Mouse (Mus musculus) CH12.LX (cell line): ENCODE results near the gene Kxd1. TPM values are rescaled to one million over a fixed set of nuclear protein-coding genes. Genes with fewer than 3 reads are reported as not detected.

ENCODE experiments used
- DNase-seq: peaks from one replicate; pipeline ENCODE4 v3.0.0-alpha.2; 2013; ENCODE audit errors: extremely low read depth
- H3K27ac ChIP-seq: 2 replicates; pipeline ENCODE4 v1.5.1; 2012; ENCODE audit warnings: low read depth, mild to moderate bottlenecking, control low read depth, moderate library complexity; ENCODE audit not compliant: insufficient read depth
- H3K27me3 ChIP-seq: replicated peaks from 2 replicates; pipeline ENCODE3; 2012; ENCODE audit warnings: inconsistent platforms
- H3K36me3 ChIP-seq, 2 experiments: replicated peaks in 1 of 2; 2 replicates each; pipeline versions ENCODE3 to v1.6.1; 2012; ENCODE audit warnings: inconsistent platforms in 1 of 2, low read length in 1 of 2, mild to moderate bottlenecking in 1 of 2, mixed read lengths in 1 of 2, moderate library complexity in 1 of 2; ENCODE audit not compliant: control insufficient read depth in 1 of 2, insufficient read depth in 1 of 2
- H3K4me1 ChIP-seq, 2 experiments: 2 replicates each; pipeline ENCODE4 v1.6.1; 2012; ENCODE audit warnings: inconsistent platforms in 1 of 2, moderate library complexity in 1 of 2; ENCODE audit not compliant: insufficient read depth in 2 of 2, control insufficient read depth in 1 of 2
- H3K4me2 ChIP-seq: 2 replicates; pipeline ENCODE4 v1.6.1; 2012; ENCODE audit warnings: low read depth, mild to moderate bottlenecking, control low read depth; ENCODE audit not compliant: poor library complexity, insufficient read depth, severe bottlenecking
- H3K4me3 ChIP-seq, 3 experiments: fragments of 150-350 bp in 1 of 3; sonication (generic) in 1 of 3; replicated peaks in 1 of 3; 2 replicates each; pipeline versions ENCODE3 to v1.5.1; 2011 to 2012; ENCODE audit warnings: low read depth in 2 of 3, low read length in 2 of 3, mild to moderate bottlenecking in 2 of 3, moderate library complexity in 2 of 3, control low read depth in 1 of 3, improper control_type of control experiment in 1 of 3, inconsistent platforms in 1 of 3, mixed read lengths in 1 of 3; ENCODE audit not compliant: poor library complexity in 1 of 3
- H3K79me2 ChIP-seq: replicated peaks from 2 replicates; pipeline ENCODE4 v1.6.1; 2012; ENCODE audit warnings: mild to moderate bottlenecking, moderate library complexity; ENCODE audit not compliant: control insufficient read depth, poor library complexity, insufficient read depth, severe bottlenecking; ENCODE audit errors: extremely low read depth
- H3K9ac ChIP-seq: 2 replicates; pipeline ENCODE4 v1.6.1; 2012; ENCODE audit warnings: low read depth, mild to moderate bottlenecking, control low read depth, moderate library complexity; ENCODE audit not compliant: insufficient read depth
- H3K9me3 ChIP-seq: replicated peaks from 2 replicates; pipeline ENCODE3; 2012; ENCODE audit warnings: low read length, inconsistent platforms, mixed read lengths
- CHD2 ChIP-seq: IDR thresholded peaks from 2 replicates; pipeline ENCODE4 v1.6.1; 2011; ENCODE audit warnings: low read length, improper control_type of control experiment
- CTCF ChIP-seq, 2 experiments: IDR thresholded peaks in 1 of 2; conservative IDR thresholded peaks in 1 of 2; 2 replicates each; pipeline ENCODE4 v1.5.1; 2011 to 2012; ENCODE audit warnings: low read depth in 2 of 2, low read length in 2 of 2, improper control_type of control experiment in 1 of 2, inconsistent platforms in 1 of 2, mild to moderate bottlenecking in 1 of 2, moderate library complexity in 1 of 2
- E2F4 ChIP-seq: IDR thresholded peaks from 2 replicates; pipeline ENCODE4 v1.6.1; 2011; ENCODE audit warnings: low read depth, low read length, improper control_type of control experiment; ENCODE audit not compliant: insufficient replicate concordance
- ETS1 ChIP-seq: conservative IDR thresholded peaks from 2 replicates; pipeline ENCODE4 v1.6.1; 2012; ENCODE audit warnings: low read depth, mild to moderate bottlenecking, inconsistent platforms, low read length, improper control_type of control experiment, moderate library complexity
- HCFC1 ChIP-seq: IDR thresholded peaks from 2 replicates; pipeline ENCODE4 v1.6.1; 2012; ENCODE audit warnings: low read depth, mild to moderate bottlenecking, inconsistent platforms, low read length, improper control_type of control experiment
- IRF4 ChIP-seq: IDR thresholded peaks from 2 replicates; pipeline ENCODE4 v1.6.1; 2014; ENCODE audit warnings: low read depth, mild to moderate bottlenecking, inconsistent platforms, low read length, improper control_type of control experiment
- JUND ChIP-seq: conservative IDR thresholded peaks from 2 replicates; pipeline ENCODE4 v1.6.1; 2011; ENCODE audit warnings: low read depth, low read length, improper control_type of control experiment
- MAFK ChIP-seq: IDR thresholded peaks from 2 replicates; pipeline ENCODE4 v1.6.1; 2011; ENCODE audit warnings: low read length, improper control_type of control experiment; ENCODE audit not compliant: insufficient replicate concordance
- MAZ ChIP-seq: IDR thresholded peaks from 2 replicates; pipeline ENCODE4 v1.6.1; 2012; ENCODE audit warnings: low read depth, mild to moderate bottlenecking, inconsistent platforms, low read length, improper control_type of control experiment, moderate library complexity
- MXI1 ChIP-seq: IDR thresholded peaks from 2 replicates; pipeline ENCODE4 v1.6.1; 2011; ENCODE audit warnings: mild to moderate bottlenecking, low read depth, low read length, improper control_type of control experiment
- POLR2AphosphoS2 ChIP-seq: IDR thresholded peaks from 2 replicates; pipeline ENCODE4 v1.6.1; 2011; ENCODE audit warnings: low read depth, low read length, improper control_type of control experiment
- RAD21 ChIP-seq: IDR thresholded peaks from 2 replicates; pipeline ENCODE4 v1.6.1; 2011; ENCODE audit warnings: low read depth, mild to moderate bottlenecking, low read length, improper control_type of control experiment, moderate library complexity
- SMC3 ChIP-seq: IDR thresholded peaks from 2 replicates; pipeline ENCODE4 v1.6.1; 2011; ENCODE audit warnings: low read depth, low read length, improper control_type of control experiment
- USF1 ChIP-seq: IDR thresholded peaks from 2 replicates; pipeline ENCODE4 v1.6.1; 2014; ENCODE audit warnings: low read depth, mild to moderate bottlenecking, inconsistent platforms, low read length, improper control_type of control experiment
- USF2 ChIP-seq: conservative IDR thresholded peaks from 2 replicates; pipeline ENCODE4 v1.6.1; 2011; ENCODE audit warnings: low read depth, low read length, improper control_type of control experiment
- ZMIZ1 ChIP-seq: IDR thresholded peaks from 2 replicates; pipeline ENCODE4 v1.6.1; 2012; ENCODE audit warnings: low read depth, mild to moderate bottlenecking, inconsistent platforms, low read length, improper control_type of control experiment
- ZNF384 ChIP-seq: IDR thresholded peaks from 2 replicates; pipeline ENCODE4 v1.6.1; 2012; ENCODE audit warnings: low read depth, low read length, improper control_type of control experiment, inconsistent platforms
- dilution Hi-C: fragments of 300-500 bp; cut with MboI; formaldehyde crosslinking; loops from 2 replicates; pipeline ENCODE4 v1.14.3; 2020; ENCODE audit warnings: low sequenced_read_pairs; ENCODE audit not compliant: extremely low pct_unique_long_range_greater_than_20kb, extremely low pct_ligation_motif_present
- in situ Hi-C: fragments of 300-500 bp; cut with MboI; formaldehyde crosslinking; loops from 3 replicates; pipeline ENCODE4 v1.14.3; 2019; ENCODE audit warnings: low sequenced_read_pairs, low pct_ligation_motif_present, low pct_unique_long_range_greater_than_20kb, mixed read lengths
- polyA plus RNA-seq: library from polyadenylated mRNA; unstranded; fragments of >175 nt; gene quantifications from 2 replicates; pipeline ENCODE4 v1.2.1, GENCODE M21; 2012; ENCODE audit warnings: low read depth; ENCODE audit not compliant: insufficient read length
- total RNA-seq, 2 experiments: library from RNA; depleted of rRNA; stranded (reverse); fragments of 300-350 nt in 1 of 2; fragments of >200 nt in 1 of 2; gene quantifications; 2 replicates each; pipeline ENCODE4 v1.2.3; 2012 to 2014

The Kxd1 gene
- total and polyA plus RNA-seq, 3 experiments = 56.6 to 68.0 (median 63.4) TPM

DNA sequence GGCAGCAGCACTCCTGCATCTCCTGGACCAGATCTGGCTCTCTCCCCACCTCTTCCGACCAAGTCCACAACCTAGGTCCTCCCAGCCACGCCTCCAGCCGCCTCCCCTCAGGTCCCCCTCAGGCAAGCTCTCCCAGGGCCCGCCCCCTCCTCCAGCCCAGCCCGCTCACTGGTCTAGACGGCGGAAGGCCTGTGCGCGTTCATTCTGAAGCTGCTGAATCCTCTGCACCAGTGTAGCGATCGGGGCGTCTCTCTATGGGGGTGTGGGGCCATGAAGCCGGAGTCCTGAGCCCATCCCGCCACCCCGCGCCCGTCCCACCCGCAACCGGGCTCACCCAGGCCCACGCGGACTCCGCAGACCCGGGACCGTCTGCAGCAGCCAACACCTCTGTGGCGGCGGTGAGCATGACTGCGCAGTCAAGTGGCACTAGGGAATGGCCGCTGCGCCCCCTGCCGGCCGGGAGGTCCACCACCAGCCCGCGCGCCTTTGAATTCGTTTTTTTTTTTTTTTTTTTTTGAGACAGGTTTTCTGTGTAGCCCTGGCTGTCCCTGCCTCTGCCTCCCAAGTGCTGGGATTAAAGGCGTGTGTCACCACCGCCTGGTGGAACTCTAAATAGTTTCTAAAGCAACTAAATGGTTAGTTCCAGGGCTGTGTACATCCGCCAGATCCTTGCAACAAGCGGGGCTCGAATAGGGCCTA is 21.3 kb downstream of the Kxd1 start, which contains the start of gene Rex1bd (continued):
- TF ChIP-seq ETS1 = no peak
- peak; percentile 79 for TF ChIP-seq HCFC1
- TF ChIP-seq CHD2 = peak; percentile 71
- peak; percentile 98 for TF ChIP-seq ZNF384
- peak; percentile 96; the same call in 1 of the 2 replicates for TF ChIP-seq POLR2AphosphoS2
- peak in 1 of 2 experiments; percentile 78; a peak in 2 of 4 replicates for TF ChIP-seq CTCF (conservative IDR thresholded peaks at IDR 0.05 in 1 of 2, IDR thresholded peaks at IDR 0.05 in 1 of 2; ENCODE audit: low read depth in 2 of 2, low read length in 2 of 2)
- no peak for TF ChIP-seq IRF4
- TF ChIP-seq ZMIZ1 = peak; percentile 85
- no peak; the same call in 1 of the 2 replicates for TF ChIP-seq SMC3
- no peak for TF ChIP-seq MAFK
- no peak; the same call in 1 of the 2 replicates for TF ChIP-seq RAD21

DNA sequence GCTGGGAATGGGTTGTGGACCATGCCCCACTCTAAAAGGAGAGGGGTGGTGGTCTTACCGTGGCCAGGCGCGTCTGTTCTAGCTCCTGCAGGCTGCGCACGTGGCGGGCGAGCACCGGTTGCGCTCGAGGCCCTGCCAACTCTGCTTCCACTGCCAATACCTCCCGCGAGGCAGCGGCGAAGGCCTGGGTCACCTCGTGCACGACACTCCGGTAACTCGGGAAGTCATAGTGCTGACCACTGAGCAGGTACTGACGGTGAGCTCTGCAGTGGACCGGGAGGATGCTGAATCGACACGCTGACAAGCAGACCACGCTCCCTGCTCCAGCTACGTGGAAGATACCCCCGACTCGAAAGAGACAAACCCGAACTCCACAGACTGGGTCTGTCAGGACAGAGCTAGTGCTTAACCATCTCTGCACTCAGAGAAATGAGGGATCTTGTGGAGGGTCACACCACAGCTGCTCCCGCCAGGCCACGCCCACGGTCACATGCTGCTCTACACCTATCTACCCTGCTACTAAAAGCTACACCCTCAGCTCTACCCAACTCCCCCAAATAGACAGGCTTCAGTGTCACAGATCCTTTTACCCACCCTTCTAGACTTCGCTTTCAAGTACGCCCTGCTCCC is 21.9 kb downstream of the Kxd1 start:
- Histone ChIP-seq H3K27ac (peak overlapping the region; percentile 70; the same call in 1 of the 2 replicates), H3K4me2 (peak overlapping the region; percentile 89), H3K9me3 (no peaks in the 10 kb centered on the region), H3K9ac (peak overlapping the region; percentile 91; the same call in 1 of the 2 replicates), H3K4me1 (peaks cover 18 to 49% of the 10 kb centered on the region in 2 experiments), H3K79me2 (peaks cover 24% of the 10 kb centered on the region), H3K4me3 (peak overlapping the region; percentile 55 to 74 (median 61)), H3K27me3 (no peaks in the 10 kb centered on the region), H3K36me3 (peaks cover 21 to 46% of the 10 kb centered on the region in 2 experiments)
- in situ Hi-C loops (loop anchor here (10.0 kb wide), 1 partner anchor 91 kb away; no protein-coding TSS in a partner anchor), dilution Hi-C loops (no loop called here)
- TF ChIP-seq USF1 (peak; percentile 64), E2F4 (no peak), MAZ (no peak), USF2 (peak; percentile 60), MXI1 (no peak), JUND (no peak)
- no peak for DNase-seq
